Mouse (Mus musculus): ENCODE measurements at regions not wholly inside any gene's neighbourhood (a gene's known extent, or its start where the extent isn't known, plus 50 kb on each side); places are given as distances from the start of the nearest gene placed in this dataset.

DNA sequence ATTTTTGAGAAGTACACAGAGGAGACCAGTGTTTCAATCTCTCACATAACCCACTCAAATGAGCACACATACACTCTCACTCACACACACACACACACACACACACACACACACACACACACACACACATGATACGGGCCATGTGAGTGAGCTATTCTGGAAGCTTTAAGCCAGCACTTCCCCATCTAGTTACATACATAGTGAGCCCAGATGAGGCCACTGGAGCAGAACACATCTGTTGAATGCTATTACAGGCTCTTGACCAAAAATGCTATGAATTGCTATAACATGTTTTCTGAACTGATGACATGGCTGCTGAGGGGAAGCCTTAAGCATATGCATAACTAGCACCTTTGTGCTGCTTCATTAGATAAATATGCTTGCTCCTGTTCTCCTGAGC is 373.9 kb downstream of the Rfpl4b start:
- TF ChIP-seq CTCF (IDR thresholded peaks at IDR 0.05; ENCODE audit: low read depth) (no peak), EP300 (optimal IDR thresholded peaks at IDR 0.05) (no peak)

All from stomach, postnatal 0 days (tissue).